Mouse (Mus musculus) kidney, postnatal 0 days (tissue): ENCODE measurements at regions not wholly inside any gene's neighbourhood (a gene's known extent, or its start where the extent isn't known, plus 50 kb on each side); places are given as distances from the start of the nearest gene placed in this dataset.

Source experiments
- ATAC-seq: fragments of 200-750 bp; cut with Nextera tagmentation; replicated peaks from 2 replicates; pipeline ENCODE4 v1.8.0; 2017; ENCODE audit warnings: low read depth, moderate number of reproducible peaks, moderate TSS enrichment, moderate library complexity; ENCODE audit not compliant: low FRiP score
- DNase-seq: peaks from one replicate; pipeline ENCODE4 v3.0.0-alpha.2; 2016; ENCODE audit warnings: low spot score
- H3K27ac ChIP-seq: fragments of 300-500 bp; sonication (generic); 2 replicates; pipeline ENCODE4 v1.5.1; 2014; ENCODE audit warnings: mild to moderate bottlenecking
- H3K27me3 ChIP-seq: fragments of 300-500 bp; sonication (generic); 2 replicates; pipeline ENCODE4 v1.6.1; 2014; ENCODE audit warnings: low read length, mixed read lengths; ENCODE audit not compliant: insufficient read depth
- H3K36me3 ChIP-seq: fragments of 300-500 bp; sonication (generic); 2 replicates; pipeline ENCODE4 v1.6.1; 2014; ENCODE audit warnings: low read length, mixed read lengths; ENCODE audit not compliant: insufficient read depth
- H3K4me1 ChIP-seq: fragments of 300-500 bp; sonication (generic); replicated peaks from 2 replicates; pipeline ENCODE4 v1.6.1; 2014; ENCODE audit warnings: antibody characterized with exemption, low read length, mixed read lengths; ENCODE audit not compliant: insufficient read depth
- H3K4me2 ChIP-seq: fragments of 300-500 bp; sonication (generic); 2 replicates; pipeline ENCODE4 v1.6.1; 2014; ENCODE audit warnings: mild to moderate bottlenecking, low read length, moderate library complexity, mixed read lengths
- H3K4me3 ChIP-seq: fragments of 300-500 bp; sonication (generic); replicated peaks from 2 replicates; pipeline ENCODE4 v1.5.1; 2014; ENCODE audit warnings: low read depth, low read length
- H3K9ac ChIP-seq: fragments of 300-500 bp; sonication (generic); 2 replicates; pipeline ENCODE4 v1.6.1; 2014; ENCODE audit warnings: low read depth, low read length
- H3K9me3 ChIP-seq: fragments of 300-500 bp; sonication (generic); replicated peaks from 2 replicates; pipeline ENCODE4 v1.6.1; 2016; ENCODE audit warnings: low read length, inconsistent platforms, mixed read lengths
- CTCF ChIP-seq: IDR thresholded peaks from 2 replicates; pipeline ENCODE4 v1.5.1; 2016; ENCODE audit warnings: antibody characterized with exemption, low read depth, mild to moderate bottlenecking, moderate library complexity
- WGBS: fragments of 180-500 bp; shearing (Covaris S2); extraction: QIAGEN DNeasy Blood & Tissue Kit; methylation state at CpG from one replicate; pipeline ENCODE4 v1.1.7; 2014; 5-methylcytosine and 5-hydroxymethylcytosine counted together

- Histone ChIP-seq H3K27me3 (no peaks in the 10 kb centered on the region), H3K9ac (no peak overlapping the region), H3K27ac (no peak overlapping the region), H3K4me1 (no peaks in the 10 kb centered on the region), H3K36me3 (no peaks in the 10 kb centered on the region), H3K4me2 (no peak overlapping the region), H3K4me3 (no peak overlapping the region), H3K9me3 (no peaks in the 10 kb centered on the region)
- 59% methylated on average over 2 of the region's 2 CpGs for WGBS
- DNase-seq = no peak
- no peak for ATAC-seq
- no peak for TF ChIP-seq CTCF
These were observed 81.1 kb upstream of the Cwc22 start for GRCm38 (mm10) chr2:78027319-78027718.

- Histone ChIP-seq H3K36me3 (no peaks in the 10 kb centered on the region), H3K27me3 (no peaks in the 10 kb centered on the region), H3K9me3 (no peaks in the 10 kb centered on the region), H3K4me3 (no peak overlapping the region), H3K9ac (no peak overlapping the region), H3K27ac (no peak overlapping the region), H3K4me2 (no peak overlapping the region), H3K4me1 (no peaks in the 10 kb centered on the region)
- TF ChIP-seq CTCF = no peak
- WGBS = 21% methylated on average over 6 of the region's 6 CpGs
- ATAC-seq (no peak), DNase-seq (peak; percentile 15)
These were observed 80.6 kb upstream of the Cwc22 start for GRCm38 (mm10) chr2:78026808-78027207.

GRCm38 (mm10) chr2:78025651-78026435 is 79.7 kb upstream of the Cwc22 start:
- WGBS = 64% methylated on average over 16 of the region's 16 CpGs
- no peak overlapping the region for H3K27ac ChIP-seq
- H3K4me3 ChIP-seq = no peak overlapping the region
- ATAC-seq = no peak
- H3K4me1 ChIP-seq = no peaks in the 10 kb centered on the region
- no peaks in the 10 kb centered on the region for H3K9me3 ChIP-seq
- no peak overlapping the region for H3K9ac ChIP-seq
- no peaks in the 10 kb centered on the region for H3K36me3 ChIP-seq
- H3K4me2 ChIP-seq = no peak overlapping the region
- DNase-seq = no peak
- TF ChIP-seq CTCF = no peak
- H3K27me3 ChIP-seq = no peaks in the 10 kb centered on the region

GRCm38 (mm10) chr2:78024981-78025565 is 78.9 kb upstream of the Cwc22 start:
- Histone ChIP-seq H3K9ac (no peak overlapping the region), H3K27ac (no peak overlapping the region), H3K9me3 (no peaks in the 10 kb centered on the region), H3K4me3 (no peak overlapping the region), H3K4me2 (no peak overlapping the region), H3K4me1 (no peaks in the 10 kb centered on the region), H3K36me3 (no peaks in the 10 kb centered on the region), H3K27me3 (no peaks in the 10 kb centered on the region)
- no peak for TF ChIP-seq CTCF
- WGBS = 87% methylated on average over 1 of the region's 1 CpGs
- no peak for DNase-seq
- no peak for ATAC-seq

GRCm38 (mm10) chr2:78023916-78024685 is 77.9 kb upstream of the Cwc22 start:
- Histone ChIP-seq H3K4me3 (no peak overlapping the region), H3K27me3 (no peaks in the 10 kb centered on the region), H3K27ac (no peak overlapping the region), H3K4me2 (no peak overlapping the region), H3K36me3 (no peaks in the 10 kb centered on the region), H3K9me3 (no peaks in the 10 kb centered on the region), H3K4me1 (no peaks in the 10 kb centered on the region), H3K9ac (no peak overlapping the region)
- DNase-seq = no peak
- no peak for ATAC-seq
- TF ChIP-seq CTCF = no peak
- WGBS = 61% methylated on average over 4 of the region's 4 CpGs

GRCm38 (mm10) chr2:78023416-78023815 is 77.2 kb upstream of the Cwc22 start:
- WGBS = 84% methylated on average over 2 of the region's 2 CpGs
- ATAC-seq (no peak), DNase-seq (no peak)
- H3K4me3 ChIP-seq = no peak overlapping the region
- TF ChIP-seq CTCF = no peak
- H3K9ac ChIP-seq = no peak overlapping the region
- H3K4me1 ChIP-seq = no peaks in the 10 kb centered on the region
- H3K4me2 ChIP-seq = no peak overlapping the region
- no peaks in the 10 kb centered on the region for H3K27me3 ChIP-seq
- no peak overlapping the region for H3K27ac ChIP-seq
- H3K9me3 ChIP-seq = no peaks in the 10 kb centered on the region
- H3K36me3 ChIP-seq = no peaks in the 10 kb centered on the region
